Mouse (Mus musculus) cerebellum, adult 2 months (tissue): ENCODE results near the gene Trim54. TPM values are rescaled to one million over a fixed set of nuclear protein-coding genes. Genes with fewer than 3 reads are reported as not detected.

ENCODE experiments used
- DNase-seq, 2 experiments: peaks; one replicate each; pipeline ENCODE4 v3.0.0; 2021
- H3K27ac ChIP-seq: fragments of 200-500 bp; 2 replicates; pipeline ENCODE4 v1.5.1; 2012; ENCODE audit warnings: low read length, control low read depth, inconsistent platforms; ENCODE audit not compliant: insufficient read depth
- H3K27me3 ChIP-seq: fragments of 200-500 bp; 2 replicates; pipeline ENCODE4 v1.6.1; 2012; ENCODE audit warnings: inconsistent platforms, mild to moderate bottlenecking, low read length, moderate library complexity; ENCODE audit not compliant: control insufficient read depth, insufficient read depth
- H3K4me1 ChIP-seq: fragments of 200-500 bp; 2 replicates; pipeline ENCODE4 v1.6.1; 2011; ENCODE audit warnings: low read length; ENCODE audit not compliant: control insufficient read depth, insufficient read depth
- H3K4me3 ChIP-seq: fragments of 200-500 bp; replicated peaks from 2 replicates; pipeline ENCODE3; 2011; ENCODE audit warnings: mild to moderate bottlenecking, low read depth, low read length, control low read depth; ENCODE audit not compliant: insufficient read depth
- CTCF ChIP-seq: fragments of 200-500 bp; IDR thresholded peaks from 2 replicates; pipeline ENCODE4 v1.5.1; 2011; ENCODE audit warnings: low read depth, mild to moderate bottlenecking, control low read depth, low read length, moderate library complexity, borderline replicate concordance; ENCODE audit not compliant: insufficient read depth
- POLR2A ChIP-seq: fragments of 200-500 bp; IDR thresholded peaks from 2 replicates; pipeline ENCODE4 v1.6.1; 2011; ENCODE audit warnings: low read length, control low read depth, borderline replicate concordance; ENCODE audit not compliant: insufficient read depth
- WGBS: fragments of 180-500 bp; shearing (Covaris S2); methylation state at CpG from one replicate; pipeline ENCODE4 v1.1.7; 2018; 5-methylcytosine and 5-hydroxymethylcytosine counted together
- polyA plus RNA-seq: library from polyadenylated mRNA; depleted of rRNA; stranded (reverse); fragments of >200 nt; gene quantifications from 2 replicates; pipeline ENCODE4 v1.2.3, GENCODE M21; 2012

Trim54 gene
- polyA plus RNA-seq, 1 experiment, result not detected

- H3K4me3 ChIP-seq, result no peak overlapping the region
- H3K4me1 ChIP-seq, result no peaks in the 10 kb centered on the region
- TF ChIP-seq POLR2A (no peak), CTCF (no peak)
- DNase-seq, result no peak
- H3K27me3 ChIP-seq, result no peaks in the 10 kb centered on the region
- WGBS, result 83% methylated on average over 8 of the region's 8 CpGs
- H3K27ac ChIP-seq, result no peak overlapping the region
These were observed 4.6 kb downstream of the Trim54 start for GRCm38 (mm10) chr5:31121111-31121510.

GRCm38 (mm10) chr5:31123481-31123880, 7.0 kb downstream of the Trim54 start:
- TF ChIP-seq POLR2A (no peak), CTCF (no peak)
- no peak for DNase-seq
- Histone ChIP-seq H3K27ac (no peak overlapping the region), H3K27me3 (no peaks in the 10 kb centered on the region), H3K4me1 (no peaks in the 10 kb centered on the region), H3K4me3 (no peak overlapping the region)
- 38% methylated on average over 2 of the region's 2 CpGs for WGBS

GRCm38 (mm10) chr5:31126050-31126449, 9.5 kb downstream of the Trim54 start:
- H3K4me1 ChIP-seq, result no peaks in the 10 kb centered on the region
- TF ChIP-seq CTCF (no peak), POLR2A (no peak)
- no peak overlapping the region for H3K27ac ChIP-seq
- no peak overlapping the region for H3K4me3 ChIP-seq
- WGBS, result 36% methylated on average over 5 of the region's 5 CpGs
- no peak for DNase-seq
- H3K27me3 ChIP-seq, result no peaks in the 10 kb centered on the region

GRCm38 (mm10) chr5:31136730-31137424, 20.4 kb downstream of the Trim54 start:
- Histone ChIP-seq H3K27me3 (peaks cover 7% of the 10 kb centered on the region; the same call in 1 of the 2 replicates), H3K27ac (no peak overlapping the region), H3K4me3 (no peak overlapping the region), H3K4me1 (no peaks in the 10 kb centered on the region)
- TF ChIP-seq POLR2A, result no peak
- no peak for TF ChIP-seq CTCF
- under 1% methylated on average over 33 of the region's 33 CpGs for WGBS
- no peak for DNase-seq

GRCm38 (mm10) chr5:31137658-31138057, 21.1 kb downstream of the Trim54 start:
- Histone ChIP-seq H3K27me3 (peaks cover 7% of the 10 kb centered on the region; the same call in 1 of the 2 replicates), H3K4me3 (no peak overlapping the region), H3K27ac (no peak overlapping the region), H3K4me1 (no peaks in the 10 kb centered on the region)
- TF ChIP-seq POLR2A (no peak), CTCF (no peak)
- DNase-seq, result no peak
- 1% methylated on average over 13 of the region's 13 CpGs for WGBS

GRCm38 (mm10) chr5:31138241-31138967, 21.9 kb downstream of the Trim54 start, which contains the start of gene Ucn:
Gene Ucn (minus strand): TSS chr5:31138829.
- under 1% methylated on average over 52 of the region's 52 CpGs for WGBS
- Histone ChIP-seq H3K27ac (no peak within 1 kb of the TSS), H3K4me3 (peak within 1 kb of the TSS; percentile 24), H3K4me1 (no peaks in the 10 kb centered on the region), H3K27me3 (peaks cover 7% of the 10 kb centered on the region; the same call in 1 of the 2 replicates)
- TF ChIP-seq CTCF (no peak), POLR2A (no peak)
- DNase-seq, result no peak

GRCm38 (mm10) chr5:31138968-31139425, 22.5 kb downstream of the Trim54 start:
- Histone ChIP-seq H3K4me1 (no peaks in the 10 kb centered on the region), H3K27me3 (peaks cover 7% of the 10 kb centered on the region; the same call in 1 of the 2 replicates), H3K27ac (no peak overlapping the region), H3K4me3 (no peak overlapping the region)
- 16% methylated on average over 9 of the region's 9 CpGs for WGBS
- no peak for TF ChIP-seq CTCF
- no peak for TF ChIP-seq POLR2A
- DNase-seq, result no peak
